Mouse (Mus musculus) CH12.LX (cell line): ENCODE data around the gene Srgap3. TPM values are rescaled to one million over a fixed set of nuclear protein-coding genes. Genes with fewer than 3 reads are reported as not detected.

ENCODE experiments used
- DNase-seq: peaks from one replicate; pipeline ENCODE4 v3.0.0-alpha.2; 2013; ENCODE audit errors: extremely low read depth
- H3K27ac ChIP-seq: 2 replicates; pipeline ENCODE4 v1.5.1; 2012; ENCODE audit warnings: low read depth, mild to moderate bottlenecking, control low read depth, moderate library complexity; ENCODE audit not compliant: insufficient read depth
- H3K27me3 ChIP-seq: replicated peaks from 2 replicates; pipeline ENCODE3; 2012; ENCODE audit warnings: inconsistent platforms
- H3K36me3 ChIP-seq, 2 experiments: replicated peaks in 1 of 2; 2 replicates each; pipeline versions ENCODE3 to v1.6.1; 2012; ENCODE audit warnings: inconsistent platforms in 1 of 2, low read length in 1 of 2, mild to moderate bottlenecking in 1 of 2, mixed read lengths in 1 of 2, moderate library complexity in 1 of 2; ENCODE audit not compliant: control insufficient read depth in 1 of 2, insufficient read depth in 1 of 2
- H3K4me1 ChIP-seq, 2 experiments: 2 replicates each; pipeline ENCODE4 v1.6.1; 2012; ENCODE audit warnings: inconsistent platforms in 1 of 2, moderate library complexity in 1 of 2; ENCODE audit not compliant: insufficient read depth in 2 of 2, control insufficient read depth in 1 of 2
- H3K4me2 ChIP-seq: 2 replicates; pipeline ENCODE4 v1.6.1; 2012; ENCODE audit warnings: low read depth, mild to moderate bottlenecking, control low read depth; ENCODE audit not compliant: poor library complexity, insufficient read depth, severe bottlenecking
- H3K4me3 ChIP-seq, 3 experiments: fragments of 150-350 bp in 1 of 3; sonication (generic) in 1 of 3; replicated peaks in 1 of 3; 2 replicates each; pipeline versions ENCODE3 to v1.5.1; 2011 to 2012; ENCODE audit warnings: low read depth in 2 of 3, low read length in 2 of 3, mild to moderate bottlenecking in 2 of 3, moderate library complexity in 2 of 3, control low read depth in 1 of 3, improper control_type of control experiment in 1 of 3, inconsistent platforms in 1 of 3, mixed read lengths in 1 of 3; ENCODE audit not compliant: poor library complexity in 1 of 3
- H3K79me2 ChIP-seq: replicated peaks from 2 replicates; pipeline ENCODE4 v1.6.1; 2012; ENCODE audit warnings: mild to moderate bottlenecking, moderate library complexity; ENCODE audit not compliant: control insufficient read depth, poor library complexity, insufficient read depth, severe bottlenecking; ENCODE audit errors: extremely low read depth
- H3K9ac ChIP-seq: 2 replicates; pipeline ENCODE4 v1.6.1; 2012; ENCODE audit warnings: low read depth, mild to moderate bottlenecking, control low read depth, moderate library complexity; ENCODE audit not compliant: insufficient read depth
- H3K9me3 ChIP-seq: replicated peaks from 2 replicates; pipeline ENCODE3; 2012; ENCODE audit warnings: low read length, inconsistent platforms, mixed read lengths
- CHD1 ChIP-seq: IDR thresholded peaks from 2 replicates; pipeline ENCODE4 v1.6.1; 2012; ENCODE audit warnings: low read depth, low read length, improper control_type of control experiment, inconsistent platforms
- CTCF ChIP-seq, 2 experiments: IDR thresholded peaks in 1 of 2; conservative IDR thresholded peaks in 1 of 2; 2 replicates each; pipeline ENCODE4 v1.5.1; 2011 to 2012; ENCODE audit warnings: low read depth in 2 of 2, low read length in 2 of 2, improper control_type of control experiment in 1 of 2, inconsistent platforms in 1 of 2, mild to moderate bottlenecking in 1 of 2, moderate library complexity in 1 of 2
- GABPA ChIP-seq: IDR thresholded peaks from 2 replicates; pipeline ENCODE4 v1.6.1; 2012; ENCODE audit warnings: low read depth, low read length, improper control_type of control experiment, inconsistent platforms; ENCODE audit not compliant: insufficient replicate concordance
- IRF4 ChIP-seq: IDR thresholded peaks from 2 replicates; pipeline ENCODE4 v1.6.1; 2014; ENCODE audit warnings: low read depth, mild to moderate bottlenecking, inconsistent platforms, low read length, improper control_type of control experiment
- KAT2A ChIP-seq: IDR thresholded peaks from 2 replicates; pipeline ENCODE4 v1.6.1; 2012; ENCODE audit warnings: low read length, improper control_type of control experiment, inconsistent platforms; ENCODE audit not compliant: insufficient replicate concordance
- MAX ChIP-seq: IDR thresholded peaks from 2 replicates; pipeline ENCODE4 v1.6.1; 2011; ENCODE audit warnings: low read length, improper control_type of control experiment
- MEF2A ChIP-seq: IDR thresholded peaks from 2 replicates; pipeline ENCODE4 v1.6.1; 2014; ENCODE audit warnings: low read depth, mild to moderate bottlenecking, inconsistent platforms, low read length, improper control_type of control experiment, borderline replicate concordance
- MXI1 ChIP-seq: IDR thresholded peaks from 2 replicates; pipeline ENCODE4 v1.6.1; 2011; ENCODE audit warnings: mild to moderate bottlenecking, low read depth, low read length, improper control_type of control experiment
- NRF1 ChIP-seq: IDR thresholded peaks from 2 replicates; pipeline ENCODE4 v1.6.1; 2014; ENCODE audit warnings: low read depth, mild to moderate bottlenecking, inconsistent platforms, low read length, improper control_type of control experiment, moderate library complexity
- POLR2A ChIP-seq: IDR thresholded peaks from 2 replicates; pipeline ENCODE4 v1.6.1; 2011; ENCODE audit warnings: low read depth, mild to moderate bottlenecking, improper control_type of control experiment, low read length
- POLR2AphosphoS2 ChIP-seq: IDR thresholded peaks from 2 replicates; pipeline ENCODE4 v1.6.1; 2011; ENCODE audit warnings: low read depth, low read length, improper control_type of control experiment
- RAD21 ChIP-seq: IDR thresholded peaks from 2 replicates; pipeline ENCODE4 v1.6.1; 2011; ENCODE audit warnings: low read depth, mild to moderate bottlenecking, low read length, improper control_type of control experiment, moderate library complexity
- SIN3A ChIP-seq: IDR thresholded peaks from 2 replicates; pipeline ENCODE4 v1.6.1; 2012; ENCODE audit warnings: low read length, improper control_type of control experiment, inconsistent platforms
- TBP ChIP-seq: conservative IDR thresholded peaks from 2 replicates; pipeline ENCODE4 v1.6.1; 2011; ENCODE audit warnings: low read depth, low read length, improper control_type of control experiment
- TCF12 ChIP-seq: IDR thresholded peaks from 2 replicates; pipeline ENCODE4 v1.6.1; 2014; ENCODE audit warnings: low read depth, mild to moderate bottlenecking, inconsistent platforms, low read length, improper control_type of control experiment
- ZC3H11A ChIP-seq: IDR thresholded peaks from 2 replicates; pipeline ENCODE4 v1.6.1; 2012; ENCODE audit warnings: low read depth, mild to moderate bottlenecking, inconsistent platforms, low read length, improper control_type of control experiment
- ZNF384 ChIP-seq: IDR thresholded peaks from 2 replicates; pipeline ENCODE4 v1.6.1; 2012; ENCODE audit warnings: low read depth, low read length, improper control_type of control experiment, inconsistent platforms
- dilution Hi-C: fragments of 300-500 bp; cut with MboI; formaldehyde crosslinking; loops from 2 replicates; pipeline ENCODE4 v1.14.3; 2020; ENCODE audit warnings: low sequenced_read_pairs; ENCODE audit not compliant: extremely low pct_unique_long_range_greater_than_20kb, extremely low pct_ligation_motif_present
- in situ Hi-C: fragments of 300-500 bp; cut with MboI; formaldehyde crosslinking; loops from 3 replicates; pipeline ENCODE4 v1.14.3; 2019; ENCODE audit warnings: low sequenced_read_pairs, low pct_ligation_motif_present, low pct_unique_long_range_greater_than_20kb, mixed read lengths
- polyA plus RNA-seq: library from polyadenylated mRNA; unstranded; fragments of >175 nt; gene quantifications from 2 replicates; pipeline ENCODE4 v1.2.1, GENCODE M21; 2012; ENCODE audit warnings: low read depth; ENCODE audit not compliant: insufficient read length
- total RNA-seq, 2 experiments: library from RNA; depleted of rRNA; stranded (reverse); fragments of 300-350 nt in 1 of 2; fragments of >200 nt in 1 of 2; gene quantifications; 2 replicates each; pipeline ENCODE4 v1.2.3; 2012 to 2014

Gene Srgap3
- total and polyA plus RNA-seq, 3 experiments: 1.5 to 4.5 (median 2.1) TPM

GRCm38 (mm10) chr6:112818403-112818901 is 128.6 kb downstream of the Srgap3 start:
- H3K27me3 ChIP-seq: no peaks in the 10 kb centered on the region
- in situ Hi-C loops: no loop called here
- dilution Hi-C loops: no loop called here

GRCm38 (mm10) chr6:112815604-112816003 is 131.5 kb downstream of the Srgap3 start:
- TF ChIP-seq KAT2A: no peak
- TF ChIP-seq ZC3H11A: no peak
- TF ChIP-seq MXI1: no peak
- TF ChIP-seq SIN3A: no peak
- no peak for TF ChIP-seq POLR2A
- TF ChIP-seq MEF2A: no peak
- TF ChIP-seq CHD1: no peak
- TF ChIP-seq RAD21: no peak
- TF ChIP-seq CTCF (conservative IDR thresholded peaks at IDR 0.05 in 1 of 2, IDR thresholded peaks at IDR 0.05 in 1 of 2; ENCODE audit: low read depth in 2 of 2, low read length in 2 of 2): no peak
- TF ChIP-seq TBP: no peak
- TF ChIP-seq ZNF384: no peak
- TF ChIP-seq NRF1: no peak

More at GRCm38 (mm10) chr6:112818403-112818901, 128.6 kb downstream of the Srgap3 start:
- H3K79me2 ChIP-seq: no peaks in the 10 kb centered on the region
- H3K4me2 ChIP-seq: no peak overlapping the region
- peaks cover 0 to 10% of the 10 kb centered on the region in 2 experiments for H3K36me3 ChIP-seq
- TF ChIP-seq POLR2A: no peak
- no peak for DNase-seq
- H3K9me3 ChIP-seq: no peaks in the 10 kb centered on the region
- no peak overlapping the region for H3K9ac ChIP-seq
- H3K4me1 ChIP-seq: peaks cover 0 to 3% of the 10 kb centered on the region in 2 experiments; a peak in 1 of 4 replicates
- H3K27ac ChIP-seq: no peak overlapping the region
- H3K4me3 ChIP-seq: no peak overlapping the region

GRCm38 (mm10) chr6:112814525-112815086 is 132.5 kb downstream of the Srgap3 start:
- Histone ChIP-seq H3K27ac (no peak overlapping the region), H3K4me1 (no peaks in the 10 kb centered on the region), H3K9me3 (no peaks in the 10 kb centered on the region), H3K4me2 (no peak overlapping the region), H3K79me2 (no peaks in the 10 kb centered on the region), H3K36me3 (peaks cover 0 to 6% of the 10 kb centered on the region in 2 experiments), H3K9ac (no peak overlapping the region), H3K4me3 (no peak overlapping the region), H3K27me3 (no peaks in the 10 kb centered on the region)
- in situ Hi-C loops (no loop called here), dilution Hi-C loops (no loop called here)
- DNase-seq: no peak
- TF ChIP-seq POLR2AphosphoS2 (no peak), CTCF (conservative IDR thresholded peaks at IDR 0.05 in 1 of 2, IDR thresholded peaks at IDR 0.05 in 1 of 2; ENCODE audit: low read depth in 2 of 2, low read length in 2 of 2) (no peak), RAD21 (no peak), IRF4 (no peak), TCF12 (no peak), GABPA (no peak), POLR2A (no peak), MAX (no peak)

More at GRCm38 (mm10) chr6:112815604-112816003, 131.5 kb downstream of the Srgap3 start:
- H3K9ac ChIP-seq: no peak overlapping the region
- H3K79me2 ChIP-seq: no peaks in the 10 kb centered on the region
- H3K4me1 ChIP-seq: peaks cover 0 to 1% of the 10 kb centered on the region in 2 experiments; a peak in 1 of 4 replicates
- H3K9me3 ChIP-seq: no peaks in the 10 kb centered on the region
- in situ Hi-C loops: no loop called here
- no peak for DNase-seq
- H3K4me3 ChIP-seq: no peak overlapping the region
- dilution Hi-C loops: no loop called here
- H3K27ac ChIP-seq: no peak overlapping the region
- H3K27me3 ChIP-seq: no peaks in the 10 kb centered on the region
- peaks cover 0 to 8% of the 10 kb centered on the region in 2 experiments for H3K36me3 ChIP-seq
- H3K4me2 ChIP-seq: no peak overlapping the region
